Mouse (Mus musculus): ENCODE measurements around the gene Msrb3.
A peak's percentile ranks its signal among the peaks of the same experiment; 100 is the strongest.

Msrb3 gene

GRCm38 (mm10) chr10:120898785-120899762 is at the start of gene Msrb3:
Msrb3 (minus strand) TSS chr10:120899101.
- DNase-seq (ENCODE audit: low read depth, low spot score), result peak; percentile 86

DNA sequence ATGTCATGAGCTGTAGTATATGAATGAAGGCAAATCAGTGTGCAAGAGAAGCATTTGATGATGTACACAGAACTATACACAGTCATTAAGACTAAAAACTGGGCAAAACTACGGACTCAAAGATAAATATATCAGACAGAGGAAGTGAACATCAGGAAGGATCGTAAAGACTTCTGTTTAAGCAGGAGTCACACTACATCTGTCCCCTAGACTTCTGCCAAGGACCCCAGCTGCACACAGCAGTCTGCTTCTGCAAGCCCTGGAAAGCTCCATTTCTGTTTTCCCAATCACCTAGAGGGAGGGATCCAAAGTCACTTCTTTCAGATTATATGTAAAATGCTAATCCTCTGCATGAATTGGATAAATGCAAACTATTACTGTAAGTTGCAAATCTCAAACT is 49.6 kb upstream of the Msrb3 start:
- DNase-seq (ENCODE audit: low read depth, low spot score), result no peak

DNA sequence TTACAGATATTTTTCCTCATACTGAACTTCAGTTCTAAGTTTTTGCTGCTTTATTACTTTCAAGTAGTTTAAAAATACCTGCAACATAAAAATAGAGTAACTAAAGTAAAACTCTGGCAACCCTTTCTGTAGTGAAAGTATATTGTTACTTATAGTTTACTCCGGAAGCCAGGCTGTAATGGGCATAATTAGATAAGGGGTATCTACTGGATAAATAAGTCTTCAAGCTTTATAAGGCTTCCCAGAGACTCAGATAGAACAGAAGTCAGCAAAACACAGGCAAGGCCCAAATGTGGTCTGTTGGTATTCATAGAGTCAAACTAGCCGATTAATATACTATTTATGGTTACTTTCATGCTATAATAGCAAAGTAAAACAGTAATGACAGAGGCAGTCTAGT is 48.9 kb upstream of the Msrb3 start:
- no peak for DNase-seq (ENCODE audit: low read depth, low spot score)

DNA sequence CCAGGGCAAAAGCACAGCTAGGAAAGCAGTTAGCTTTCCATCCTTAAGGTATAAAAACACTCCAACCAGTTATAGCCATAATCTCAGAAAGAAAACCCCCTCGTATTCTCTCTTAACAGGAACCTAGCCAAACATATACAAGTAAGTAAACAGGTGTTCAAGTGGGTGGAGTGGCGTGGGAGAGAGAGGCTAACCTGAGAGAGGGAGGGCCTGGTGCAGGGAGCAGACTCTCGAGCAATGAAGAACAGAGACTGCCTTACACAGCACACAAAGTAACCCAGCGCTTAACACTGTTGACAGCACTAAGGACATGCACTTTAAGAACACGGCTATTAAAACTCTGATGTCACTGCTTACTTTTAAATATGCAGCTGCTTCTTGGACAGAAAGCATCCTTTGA is 47.9 kb upstream of the Msrb3 start:
- DNase-seq (ENCODE audit: low read depth, low spot score), result no peak

- DNase-seq (ENCODE audit: low read depth, low spot score), result no peak
Measured at GRCm38 (mm10) chr10:120938904-120939208, 40.0 kb upstream of the Msrb3 start.

- peak; percentile 11 for DNase-seq (ENCODE audit: low read depth, low spot score)
Measured at GRCm38 (mm10) chr10:120938077-120938903, 39.4 kb upstream of the Msrb3 start.

- DNase-seq (ENCODE audit: low read depth, low spot score), result no peak
Measured at GRCm38 (mm10) chr10:120929536-120929935, 30.6 kb upstream of the Msrb3 start.

DNA sequence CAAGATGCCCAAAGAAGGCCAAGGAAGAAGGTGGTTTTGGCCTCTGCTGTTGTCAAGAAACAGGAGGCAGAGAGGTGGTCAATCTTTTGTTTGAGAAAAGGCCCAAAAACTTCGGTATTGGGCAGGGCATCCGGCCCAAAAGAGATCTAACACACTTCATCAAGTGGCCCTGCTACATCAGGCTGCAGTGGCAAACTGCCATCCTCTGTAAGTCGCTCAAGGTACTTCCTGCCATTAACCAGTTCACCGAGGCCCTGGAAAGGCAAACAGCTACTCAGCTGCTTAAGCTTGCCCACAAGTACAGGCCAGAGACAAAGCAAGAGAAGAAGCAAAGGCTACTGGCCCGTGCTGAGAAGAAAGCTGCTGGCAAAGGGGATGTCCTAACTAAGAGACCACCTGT is 29.3 kb upstream of the Msrb3 start:
- no peak for DNase-seq (ENCODE audit: low read depth, low spot score)

DNA sequence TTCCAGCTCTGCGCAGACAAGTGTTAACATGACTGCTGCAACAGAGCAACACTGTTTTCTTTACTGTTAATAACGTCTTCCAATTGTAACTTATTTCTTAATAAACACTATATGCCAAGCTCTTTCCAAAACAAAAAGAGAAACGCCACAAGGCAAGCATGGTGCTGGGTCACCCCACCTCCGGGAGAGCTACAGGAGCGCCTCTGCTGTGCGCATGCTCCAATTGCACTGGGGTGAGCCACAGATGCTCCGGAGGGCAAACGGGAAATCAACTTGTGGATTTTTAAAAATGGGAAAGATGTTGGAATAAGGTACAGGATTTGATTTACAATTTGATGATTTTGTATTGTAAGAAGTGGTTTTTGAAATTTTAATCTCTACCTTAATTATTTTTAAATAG is 27.3 kb upstream of the Msrb3 start:
- no peak for DNase-seq (ENCODE audit: low read depth, low spot score)

DNA sequence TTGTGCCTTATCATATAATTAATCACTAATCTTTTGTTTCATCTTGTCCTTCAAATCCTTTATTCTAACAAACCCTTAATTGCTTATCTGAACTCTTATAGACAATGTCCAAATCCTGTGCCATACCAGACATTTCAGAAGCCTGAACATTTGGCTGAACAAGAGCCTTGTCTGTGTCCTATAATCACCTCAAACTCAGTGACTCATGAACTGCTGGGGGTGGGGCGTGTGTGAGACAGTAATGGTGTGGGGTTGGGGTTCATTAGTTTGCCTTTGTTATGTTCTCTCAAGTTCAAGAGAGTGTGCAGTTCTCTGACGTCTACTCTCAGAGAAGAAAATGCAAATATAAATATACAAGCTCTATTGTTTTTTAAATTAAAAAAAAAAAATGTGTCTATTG is 22.6 kb upstream of the Msrb3 start:
- DNase-seq (ENCODE audit: low read depth, low spot score), result no peak

DNA sequence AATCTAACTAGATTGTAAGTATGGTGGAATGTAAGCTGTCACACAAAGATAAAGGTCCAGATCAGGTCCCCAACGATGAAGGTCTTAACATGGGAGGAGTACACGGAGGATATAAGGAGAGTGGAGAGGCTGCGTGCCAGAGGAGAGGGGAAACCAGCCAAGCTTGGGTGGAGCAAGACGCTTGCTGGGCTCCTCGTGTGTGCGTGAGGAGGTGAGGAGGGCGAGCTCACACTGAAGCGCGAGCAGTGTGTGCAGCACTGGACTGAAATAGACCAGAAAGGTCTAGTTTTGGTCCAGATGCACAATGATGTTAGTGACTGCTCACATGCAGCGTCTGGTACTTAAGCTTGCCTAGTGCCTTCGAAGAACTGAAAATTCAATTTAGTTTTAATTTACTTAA is 21.7 kb upstream of the Msrb3 start:
- no peak for DNase-seq (ENCODE audit: low read depth, low spot score)

DNA sequence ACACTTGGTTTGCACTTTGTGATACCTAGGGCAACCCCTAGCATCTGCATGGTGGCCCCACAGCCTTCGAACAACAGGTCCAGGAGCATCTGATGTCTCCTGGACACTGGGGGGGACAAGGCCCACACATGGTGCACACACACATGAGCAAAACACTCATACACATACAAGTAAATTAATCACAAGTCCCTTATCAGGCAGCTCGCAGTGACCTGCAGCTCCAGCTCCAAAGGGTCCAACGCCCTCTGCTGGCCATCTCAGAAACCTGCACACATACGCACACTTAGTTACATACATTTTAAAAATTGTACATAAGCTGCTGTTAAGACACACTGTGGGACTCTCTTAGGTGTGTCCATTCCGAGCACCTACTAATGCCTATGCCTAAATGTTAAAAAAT is 17.3 kb upstream of the Msrb3 start:
- DNase-seq (ENCODE audit: low read depth, low spot score), result no peak

GRCm38 (mm10) chr10:120914948-120915631 is 16.2 kb upstream of the Msrb3 start:
- no peak for DNase-seq (ENCODE audit: low read depth, low spot score)

DNA sequence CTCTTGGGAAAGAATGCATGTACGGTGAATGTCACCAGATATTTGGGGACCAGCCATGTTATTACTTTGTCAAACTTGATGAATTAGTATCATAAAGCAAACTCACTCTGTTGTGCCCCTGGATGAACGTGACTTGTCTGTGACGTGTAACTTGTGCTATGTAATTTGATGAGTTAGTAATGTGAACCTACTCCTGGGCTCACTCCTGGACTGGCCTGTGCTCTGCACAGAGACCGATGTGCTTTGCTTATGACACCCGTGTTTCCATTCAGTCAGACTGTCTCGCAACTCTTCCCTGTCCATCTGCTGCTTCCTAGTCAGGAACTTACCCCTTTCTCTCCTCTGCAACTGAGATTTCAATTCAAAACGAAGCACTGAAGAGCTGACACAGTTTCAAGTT is 15.4 kb upstream of the Msrb3 start:
- DNase-seq (ENCODE audit: low read depth, low spot score), result no peak

GRCm38 (mm10) chr10:120913796-120914195 is 14.9 kb upstream of the Msrb3 start:
- no peak for DNase-seq (ENCODE audit: low read depth, low spot score)

DNA sequence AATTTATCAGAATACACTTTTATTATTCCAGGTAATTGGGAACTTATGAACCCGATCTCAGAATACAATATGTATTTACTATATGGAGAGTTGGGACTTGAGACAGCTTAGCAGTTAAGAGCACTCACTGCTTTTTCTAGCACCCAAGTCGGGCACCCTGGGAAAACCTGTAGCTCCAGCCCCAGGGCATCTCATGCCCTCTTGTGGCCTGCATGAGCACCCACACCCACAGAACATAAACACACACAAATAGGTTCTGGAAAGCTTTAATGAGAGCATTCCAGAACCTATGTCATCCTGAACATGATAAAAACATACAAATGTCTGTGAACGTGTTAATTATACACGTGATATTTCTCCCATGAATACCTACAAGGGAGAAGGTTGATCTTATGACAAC is 13.1 kb upstream of the Msrb3 start:
- no peak for DNase-seq (ENCODE audit: low read depth, low spot score)

- DNase-seq (ENCODE audit: low read depth, low spot score), result no peak
Measured at GRCm38 (mm10) chr10:120908776-120909574, 10.1 kb upstream of the Msrb3 start.

GRCm38 (mm10) chr10:120904676-120905075 is 5.8 kb upstream of the Msrb3 start:
- no peak for DNase-seq (ENCODE audit: low read depth, low spot score)

DNA sequence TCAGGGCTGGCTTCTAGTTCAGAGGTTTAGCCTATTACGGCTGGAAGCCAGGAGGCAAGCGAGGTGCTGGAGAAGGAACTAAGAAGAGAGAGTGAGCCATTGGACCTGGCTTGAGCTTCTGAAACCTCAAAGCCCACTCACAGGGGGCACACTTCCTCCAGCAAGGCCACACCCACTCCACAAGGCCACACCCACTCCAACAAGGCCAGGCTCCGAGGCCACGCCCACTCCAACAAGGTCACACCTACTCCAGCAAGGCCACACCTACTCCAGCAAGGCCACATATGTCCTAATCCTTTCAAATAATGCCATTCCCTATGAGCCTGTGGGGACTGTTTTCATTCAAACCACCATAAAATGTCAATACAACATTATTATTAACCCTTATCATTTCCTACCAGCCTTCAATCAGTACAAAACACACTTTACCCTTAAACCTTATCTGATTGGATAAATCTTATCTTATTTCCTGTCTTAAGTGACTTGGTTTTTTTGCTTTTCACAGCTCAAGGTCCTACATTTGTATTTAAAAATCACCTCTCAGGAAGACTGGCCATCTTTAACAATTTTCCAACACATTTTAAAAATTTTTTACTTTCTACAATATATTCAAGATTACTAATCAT is 5.1 kb upstream of the Msrb3 start:
- no peak for DNase-seq (ENCODE audit: low read depth, low spot score)

DNA sequence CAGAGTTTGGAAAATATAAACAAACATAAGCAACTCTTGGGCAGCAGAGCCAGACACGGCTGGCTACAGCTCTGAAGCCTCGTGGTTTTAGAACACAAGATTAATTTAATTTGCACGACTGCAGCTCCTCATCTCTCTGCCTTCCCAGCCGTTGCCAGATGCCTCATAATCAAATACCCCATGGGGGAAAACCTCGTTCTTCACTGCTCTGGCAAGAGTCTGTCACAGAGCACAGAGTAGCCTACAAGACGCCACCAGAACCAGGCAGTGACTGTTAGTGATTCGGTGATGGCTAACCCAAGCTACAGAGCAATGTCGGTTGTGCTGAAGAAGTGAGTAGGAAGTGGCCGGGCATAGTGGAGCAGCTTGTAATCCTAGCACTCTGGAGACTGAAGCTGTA is 2.8 kb upstream of the Msrb3 start:
- DNase-seq (ENCODE audit: low read depth, low spot score), result no peak

GRCm38 (mm10) chr10:120900096-120900495 is 1.2 kb upstream of the Msrb3 start:
- no peak for DNase-seq (ENCODE audit: low read depth, low spot score)

Data from skeletal muscle tissue, adult 2 months (tissue).